Mouse (Mus musculus) cortical plate, adult 2 months (tissue): ENCODE results near the gene Rere.

Experiments used
- CTCF ChIP-seq: fragments of 200-500 bp; IDR thresholded peaks from 2 replicates; pipeline ENCODE4 v1.5.1; 2011; ENCODE audit warnings: mild to moderate bottlenecking, control low read depth, low read length; ENCODE audit not compliant: insufficient read depth; ENCODE audit errors: extremely low read depth
- POLR2A ChIP-seq: fragments of 200-500 bp; IDR thresholded peaks from 2 replicates; pipeline ENCODE4 v1.6.1; 2011; ENCODE audit warnings: mild to moderate bottlenecking, low read length, control low read depth; ENCODE audit not compliant: insufficient read depth; ENCODE audit errors: extremely low read depth

- TF ChIP-seq CTCF (no peak), POLR2A (no peak)
Measured at GRCm38 (mm10) chr4:150616029-150616420, 334.6 kb downstream of the Rere start.
